Mouse (Mus musculus): ENCODE data around the gene Fbxo34. TPM values are rescaled to one million over a fixed set of nuclear protein-coding genes. Genes with fewer than 3 reads are reported as not detected.

Gene Fbxo34
- polyA plus RNA-seq, 1 experiment from 2014 or later: 25.8 TPM

- Histone ChIP-seq H3K27ac (ENCODE audit: low read depth, low read length) (no peak overlapping the region), H3K4me3 (ENCODE audit: low read length) (no peak overlapping the region), H3K9ac (ENCODE audit: low read depth, low read length) (no peak overlapping the region), H3K27me3 (ENCODE audit: control insufficient read depth, insufficient read depth, low read length) (no peaks in the 10 kb centered on the region), H3K4me1 (ENCODE audit: control insufficient read depth, insufficient read depth, low read length) (no peaks in the 10 kb centered on the region), H3K9me3 (ENCODE audit: control insufficient read depth, low read length) (no peaks in the 10 kb centered on the region), H3K36me3 (ENCODE audit: control insufficient read depth, insufficient read depth, low read length) (no peaks in the 10 kb centered on the region), H3K4me2 (replicated peaks; ENCODE audit: low read depth, low read length) (no peak overlapping the region)
- no peak for ATAC-seq (ENCODE audit: low FRiP score, low TSS enrichment)
- WGBS: 77% methylated on average over 5 of the region's 5 CpGs
Observed at GRCm38 (mm10) chr14:47498632-47499031, 48.4 kb downstream of the Fbxo34 start.

GRCm38 (mm10) chr14:47504036-47504435 lies 53.8 kb downstream of the Fbxo34 start:
- Histone ChIP-seq H3K9me3 (ENCODE audit: control insufficient read depth, low read length) (no peaks in the 10 kb centered on the region), H3K4me2 (replicated peaks; ENCODE audit: low read depth, low read length) (no peak overlapping the region), H3K9ac (ENCODE audit: low read depth, low read length) (no peak overlapping the region), H3K27ac (ENCODE audit: low read depth, low read length) (no peak overlapping the region), H3K27me3 (ENCODE audit: control insufficient read depth, insufficient read depth, low read length) (no peaks in the 10 kb centered on the region), H3K36me3 (ENCODE audit: control insufficient read depth, insufficient read depth, low read length) (no peaks in the 10 kb centered on the region), H3K4me1 (ENCODE audit: control insufficient read depth, insufficient read depth, low read length) (no peaks in the 10 kb centered on the region), H3K4me3 (ENCODE audit: low read length) (no peak overlapping the region)
- ATAC-seq (ENCODE audit: low FRiP score, low TSS enrichment): no peak
- WGBS: 90% methylated on average over 3 of the region's 3 CpGs

- Histone ChIP-seq H3K4me3 (ENCODE audit: low read length) (no peak overlapping the region), H3K9me3 (ENCODE audit: control insufficient read depth, low read length) (no peaks in the 10 kb centered on the region), H3K27me3 (ENCODE audit: control insufficient read depth, insufficient read depth, low read length) (no peaks in the 10 kb centered on the region), H3K9ac (ENCODE audit: low read depth, low read length) (no peak overlapping the region), H3K4me1 (ENCODE audit: control insufficient read depth, insufficient read depth, low read length) (peaks cover under 1% of the 10 kb centered on the region; the same call in 1 of the 2 replicates), H3K4me2 (replicated peaks; ENCODE audit: low read depth, low read length) (no peak overlapping the region), H3K36me3 (ENCODE audit: control insufficient read depth, insufficient read depth, low read length) (no peaks in the 10 kb centered on the region), H3K27ac (ENCODE audit: low read depth, low read length) (no peak overlapping the region)
- WGBS: 93% methylated on average over 5 of the region's 5 CpGs
- ATAC-seq (ENCODE audit: low FRiP score, low TSS enrichment): no peak
Observed at GRCm38 (mm10) chr14:47506676-47507075, 56.5 kb downstream of the Fbxo34 start.

GRCm38 (mm10) chr14:47508035-47508434 lies 57.8 kb downstream of the Fbxo34 start:
- H3K4me1 ChIP-seq (ENCODE audit: control insufficient read depth, insufficient read depth, low read length): peaks cover 4% of the 10 kb centered on the region; the same call in 1 of the 2 replicates
- H3K4me2 ChIP-seq (replicated peaks; ENCODE audit: low read depth, low read length): no peak overlapping the region
- no peak for ATAC-seq (ENCODE audit: low FRiP score, low TSS enrichment)

GRCm38 (mm10) chr14:47510244-47510643 lies 60.0 kb downstream of the Fbxo34 start:
- Histone ChIP-seq H3K4me1 (ENCODE audit: control insufficient read depth, insufficient read depth, low read length) (peaks cover 8% of the 10 kb centered on the region; the same call in 1 of the 2 replicates), H3K4me3 (ENCODE audit: low read length) (no peak overlapping the region), H3K9me3 (ENCODE audit: control insufficient read depth, low read length) (no peaks in the 10 kb centered on the region), H3K27ac (ENCODE audit: low read depth, low read length) (no peak overlapping the region), H3K4me2 (replicated peaks; ENCODE audit: low read depth, low read length) (no peak overlapping the region), H3K27me3 (ENCODE audit: control insufficient read depth, insufficient read depth, low read length) (no peaks in the 10 kb centered on the region), H3K36me3 (ENCODE audit: control insufficient read depth, insufficient read depth, low read length) (no peaks in the 10 kb centered on the region), H3K9ac (ENCODE audit: low read depth, low read length) (no peak overlapping the region)
- no peak for ATAC-seq (ENCODE audit: low FRiP score, low TSS enrichment)
- 74% methylated on average over 4 of the region's 4 CpGs for WGBS

More at GRCm38 (mm10) chr14:47508035-47508434, 57.8 kb downstream of the Fbxo34 start:
- Histone ChIP-seq H3K27ac (ENCODE audit: low read depth, low read length) (no peak overlapping the region), H3K4me3 (ENCODE audit: low read length) (no peak overlapping the region), H3K9me3 (ENCODE audit: control insufficient read depth, low read length) (no peaks in the 10 kb centered on the region), H3K36me3 (ENCODE audit: control insufficient read depth, insufficient read depth, low read length) (no peaks in the 10 kb centered on the region), H3K27me3 (ENCODE audit: control insufficient read depth, insufficient read depth, low read length) (no peaks in the 10 kb centered on the region), H3K9ac (ENCODE audit: low read depth, low read length) (no peak overlapping the region)

- no peaks in the 10 kb centered on the region for H3K36me3 ChIP-seq (ENCODE audit: control insufficient read depth, insufficient read depth, low read length)
- no peak overlapping the region for H3K4me2 ChIP-seq (replicated peaks; ENCODE audit: low read depth, low read length)
- H3K9ac ChIP-seq (ENCODE audit: low read depth, low read length): no peak overlapping the region
- no peak for ATAC-seq (ENCODE audit: low FRiP score, low TSS enrichment)
- 98% methylated on average over 3 of the region's 3 CpGs for WGBS
- H3K4me1 ChIP-seq (ENCODE audit: control insufficient read depth, insufficient read depth, low read length): peaks cover 9% of the 10 kb centered on the region; the same call in 1 of the 2 replicates
- H3K27ac ChIP-seq (ENCODE audit: low read depth, low read length): no peak overlapping the region
- H3K9me3 ChIP-seq (ENCODE audit: control insufficient read depth, low read length): no peaks in the 10 kb centered on the region
- no peaks in the 10 kb centered on the region for H3K27me3 ChIP-seq (ENCODE audit: control insufficient read depth, insufficient read depth, low read length)
- no peak overlapping the region for H3K4me3 ChIP-seq (ENCODE audit: low read length)
Observed at GRCm38 (mm10) chr14:47513606-47514005, 63.4 kb downstream of the Fbxo34 start.

GRCm38 (mm10) chr14:47514816-47515453 lies 64.7 kb downstream of the Fbxo34 start:
- H3K4me3 ChIP-seq (ENCODE audit: low read length): no peak overlapping the region
- peak; percentile 82 for ATAC-seq (ENCODE audit: low FRiP score, low TSS enrichment)
- peak overlapping the region; percentile 59; the same call in 1 of the 2 replicates for H3K27ac ChIP-seq (ENCODE audit: low read depth, low read length)

GRCm38 (mm10) chr14:47515636-47516035 lies 65.4 kb downstream of the Fbxo34 start:
- 86% methylated on average over 8 of the region's 8 CpGs for WGBS
- Histone ChIP-seq H3K27me3 (ENCODE audit: control insufficient read depth, insufficient read depth, low read length) (no peaks in the 10 kb centered on the region), H3K4me2 (replicated peaks; ENCODE audit: low read depth, low read length) (no peak overlapping the region), H3K9me3 (ENCODE audit: control insufficient read depth, low read length) (no peaks in the 10 kb centered on the region), H3K4me3 (ENCODE audit: low read length) (no peak overlapping the region), H3K27ac (ENCODE audit: low read depth, low read length) (no peak overlapping the region; the same call in 1 of the 2 replicates), H3K36me3 (ENCODE audit: control insufficient read depth, insufficient read depth, low read length) (no peaks in the 10 kb centered on the region), H3K4me1 (ENCODE audit: control insufficient read depth, insufficient read depth, low read length) (peaks cover 9% of the 10 kb centered on the region; the same call in 1 of the 2 replicates), H3K9ac (ENCODE audit: low read depth, low read length) (no peak overlapping the region)
- no peak for ATAC-seq (ENCODE audit: low FRiP score, low TSS enrichment)

More at GRCm38 (mm10) chr14:47514816-47515453, 64.7 kb downstream of the Fbxo34 start:
- H3K36me3 ChIP-seq (ENCODE audit: control insufficient read depth, insufficient read depth, low read length): no peaks in the 10 kb centered on the region
- H3K27me3 ChIP-seq (ENCODE audit: control insufficient read depth, insufficient read depth, low read length): no peaks in the 10 kb centered on the region
- H3K9me3 ChIP-seq (ENCODE audit: control insufficient read depth, low read length): no peaks in the 10 kb centered on the region
- 0 out of 2 replicates have a peak overlapping the region, but pooled peaks have one; percentile 13 for H3K4me2 ChIP-seq (replicated peaks; ENCODE audit: low read depth, low read length)
- peaks cover 9% of the 10 kb centered on the region; the same call in 1 of the 2 replicates for H3K4me1 ChIP-seq (ENCODE audit: control insufficient read depth, insufficient read depth, low read length)
- 40% methylated on average over 7 of the region's 7 CpGs for WGBS
- H3K9ac ChIP-seq (ENCODE audit: low read depth, low read length): no peak overlapping the region

- no peak overlapping the region for H3K9ac ChIP-seq (ENCODE audit: low read depth, low read length)
- no peak for ATAC-seq (ENCODE audit: low FRiP score, low TSS enrichment)
- H3K9me3 ChIP-seq (ENCODE audit: control insufficient read depth, low read length): no peaks in the 10 kb centered on the region
- no peaks in the 10 kb centered on the region for H3K36me3 ChIP-seq (ENCODE audit: control insufficient read depth, insufficient read depth, low read length)
- H3K4me3 ChIP-seq (ENCODE audit: low read length): no peak overlapping the region
- H3K4me1 ChIP-seq (ENCODE audit: control insufficient read depth, insufficient read depth, low read length): peaks cover 8% of the 10 kb centered on the region; the same call in 1 of the 2 replicates
- 59% methylated on average over 6 of the region's 6 CpGs for WGBS
- no peak overlapping the region for H3K27ac ChIP-seq (ENCODE audit: low read depth, low read length)
- no peak overlapping the region for H3K4me2 ChIP-seq (replicated peaks; ENCODE audit: low read depth, low read length)
- H3K27me3 ChIP-seq (ENCODE audit: control insufficient read depth, insufficient read depth, low read length): no peaks in the 10 kb centered on the region
Observed at GRCm38 (mm10) chr14:47516755-47517154, 66.5 kb downstream of the Fbxo34 start.

Data from kidney, embryonic 14.5 days (tissue).